Mouse (Mus musculus) heart, postnatal 14 days (tissue): Measurements from ENCODE around the gene Emilin1. TPM values are rescaled to one million over a fixed set of nuclear protein-coding genes. Genes with fewer than 3 reads are reported as not detected.
A peak's percentile ranks its signal among the peaks of the same experiment; 100 is the strongest.
"Not testable (repeated sequence)": the region's sequence is repeated elsewhere in the genome, so short reads cannot be mapped to it uniquely, and the experiment has no call there.

Source experiments
- DNase-seq, 2 experiments: peaks; one replicate each; pipeline ENCODE4 v3.0.0; 2021 to 2022
- intact Hi-C: fragments of 180-260 bp; cut with DNase I; formaldehyde crosslinking; loops from one replicate; pipeline ENCODE4 v1.15.1; 2025
- long read RNA-seq, 2 experiments: library from polyadenylated mRNA; stranded (forward); transcript quantifications; one replicate each; pipeline ENCODE4 v2.0.0; 2021
- total RNA-seq, 2 experiments: library from RNA; stranded (reverse); gene quantifications; 2 replicates each; pipeline ENCODE4 v1.2.3; 2021

Emilin1 gene
- total RNA-seq = 10 to 100 TPM; 38.9 to 46.9 TPM
- long read RNA-seq, experiment 1, transcript Emilin1-201 (8 exons, 3,852 nt) = major isoform, 35 of 51 reads
- long read RNA-seq, experiment 1, partial matches to known transcripts = 11 of 51 reads
- long read RNA-seq, experiment 1, other reads (novel, unspliced or antisense) = 5 of 51 reads
- long read RNA-seq, experiment 2, transcript Emilin1-201 (8 exons, 3,852 nt) = major isoform, 36 of 52 reads
- long read RNA-seq, experiment 2, partial matches to known transcripts = 10 of 52 reads
- long read RNA-seq, experiment 2, other reads (novel, unspliced or antisense) = 6 of 52 reads

GRCm38 (mm10) chr5:30913060-30913841 lies at the start of gene Emilin1:
Gene Emilin1 (plus strand): TSS chr5:30913402.
- intact Hi-C loops = no loop called here
- DNase-seq = peak; percentile 77 to 79

- DNase-seq = peak; percentile 28 to 40
- intact Hi-C loops = no loop called here
These were observed 49.4 kb upstream of the Emilin1 start for GRCm38 (mm10) chr5:30863852-30864251.

GRCm38 (mm10) chr5:30864322-30864721 lies 48.9 kb upstream of the Emilin1 start:
- DNase-seq = no peak
- intact Hi-C loops = no loop called here

GRCm38 (mm10) chr5:30866871-30867270 lies 46.3 kb upstream of the Emilin1 start:
- intact Hi-C loops = loop anchor here (5.0 kb wide), 1 partner anchor 60 kb away; no protein-coding TSS in a partner anchor
- DNase-seq = no peak

GRCm38 (mm10) chr5:30867712-30868111 lies 45.5 kb upstream of the Emilin1 start, which contains the start of gene Tmem214:
Gene Tmem214 (plus strand): TSS chr5:30868012.
- intact Hi-C loops = loop anchor here (2.0 to 5.0 kb wide), 2 partner anchors 19 to 60 kb away; no protein-coding TSS in a partner anchor
- no peak for DNase-seq

- peak in 1 of 2 experiments; percentile 36 for DNase-seq
- intact Hi-C loops = loop anchor here (2.0 to 5.0 kb wide), 2 partner anchors 18 to 62 kb away; no protein-coding TSS in a partner anchor
These were observed 44.2 kb upstream of the Emilin1 start for GRCm38 (mm10) chr5:30868981-30869380.

- intact Hi-C loops = loop anchor here (2.0 to 5.0 kb wide), 2 partner anchors 17 to 62 kb away; no protein-coding TSS in a partner anchor
- peak; percentile 93 to 96 for DNase-seq
These were observed 43.6 kb upstream of the Emilin1 start for GRCm38 (mm10) chr5:30869405-30870130.

GRCm38 (mm10) chr5:30870131-30870406 lies 43.1 kb upstream of the Emilin1 start:
- intact Hi-C loops = no loop called here
- no peak for DNase-seq

- no peak for DNase-seq
- intact Hi-C loops = no loop called here
These were observed 40.6 kb upstream of the Emilin1 start for GRCm38 (mm10) chr5:30872574-30872973.

GRCm38 (mm10) chr5:30874365-30874764 lies 38.8 kb upstream of the Emilin1 start:
- intact Hi-C loops = no loop called here
- DNase-seq = no peak

- intact Hi-C loops = no loop called here
- DNase-seq = peak in 1 of 2 experiments; percentile 28
These were observed 34.6 kb upstream of the Emilin1 start for GRCm38 (mm10) chr5:30878616-30879015.

- no peak for DNase-seq
- intact Hi-C loops = no loop called here
These were observed 33.8 kb upstream of the Emilin1 start for GRCm38 (mm10) chr5:30879347-30879943.

- DNase-seq, intact Hi-C loops: not testable (repeated sequence)
These were observed 31.4 kb upstream of the Emilin1 start for GRCm38 (mm10) chr5:30881839-30882238.

- DNase-seq = no peak
- intact Hi-C loops = loop anchor here (2.0 kb wide), 1 partner anchor 17 kb away; the partner anchor contains the start of gene Tmem214
These were observed 27.0 kb upstream of the Emilin1 start for GRCm38 (mm10) chr5:30886209-30886608.

GRCm38 (mm10) chr5:30886731-30887130 lies 26.5 kb upstream of the Emilin1 start:
- no peak for DNase-seq
- intact Hi-C loops = loop anchor here (2.0 kb wide), 1 partner anchor 18 kb away; the partner anchor contains the start of gene Tmem214

- intact Hi-C loops = loop anchor here (2.0 kb wide), 1 partner anchor 19 kb away; the partner anchor contains the start of gene Tmem214
- DNase-seq = peak; percentile 63 to 64
These were observed 25.9 kb upstream of the Emilin1 start for GRCm38 (mm10) chr5:30887331-30887761.

GRCm38 (mm10) chr5:30887858-30888336 lies 25.3 kb upstream of the Emilin1 start:
- peak; percentile 91 to 93 for DNase-seq
- intact Hi-C loops = loop anchor here (2.0 kb wide), 2 partner anchors 19 kb away; partner anchors contain the start of genes Ost4 and Tmem214

- peak; percentile 88 to 93 for DNase-seq
- intact Hi-C loops = loop anchor here (2.0 kb wide), 1 partner anchor 18 kb away; the partner anchor contains the start of gene Ost4
These were observed 24.7 kb upstream of the Emilin1 start, which contains the start of gene Agbl5 for GRCm38 (mm10) chr5:30888337-30889087. Gene Agbl5 (plus strand): TSS chr5:30888694.
